Mouse (Mus musculus): ENCODE measurements around the gene Per1.

- TF ChIP-seq GATA1 (IDR thresholded peaks at IDR 0.05; ENCODE audit: low read length) (no peak), TAL1 (IDR thresholded peaks at IDR 0.05; ENCODE audit: low read length) (no peak)
Observed at GRCm38 (mm10) chr11:69120221-69121000, 25.4 kb downstream of the Per1 start, which contains the start of gene Hes7.

All from erythroblast, embryonic 14.5 days (primary cell).